Comparison of ENCODE assay signal across 11 mouse cellular contexts in genomic region chr4:143100157-143100556, GRCm38 (mm10).
"Had no signal": no experiment of that assay in that cellular context is flagged by ENCODE, and none has a peak within 500 bp of the region (broad histone marks: within the 10 kb centered on the region; RNA-seq: fewer than 3 reads in every experiment).

No protein-coding gene starts in this region.

- H3K4me3 ChIP-seq: midbrain, embryonic 10.5 days; midbrain, embryonic 12.5 days; neural tube, embryonic 12.5 days had no signal

- H3K4me1 ChIP-seq: midbrain, embryonic 12.5 days had no signal

- H3K27ac ChIP-seq: midbrain, embryonic 10.5 days; midbrain, embryonic 12.5 days; neural tube, embryonic 12.5 days had no signal

- DNase-seq: midbrain, embryonic 14.5 days; right cerebral cortex, adult 18-20 months; right cerebral cortex, postnatal 25 days; right cerebral cortex, postnatal 4 days; spleen, adult 18-20 months; thymus, adult 18-20 months; thymus, postnatal 14 days; thymus, postnatal 36 days had no signal
